Mouse (Mus musculus): ENCODE data around the gene Map1s.

Gene Map1s

DNA sequence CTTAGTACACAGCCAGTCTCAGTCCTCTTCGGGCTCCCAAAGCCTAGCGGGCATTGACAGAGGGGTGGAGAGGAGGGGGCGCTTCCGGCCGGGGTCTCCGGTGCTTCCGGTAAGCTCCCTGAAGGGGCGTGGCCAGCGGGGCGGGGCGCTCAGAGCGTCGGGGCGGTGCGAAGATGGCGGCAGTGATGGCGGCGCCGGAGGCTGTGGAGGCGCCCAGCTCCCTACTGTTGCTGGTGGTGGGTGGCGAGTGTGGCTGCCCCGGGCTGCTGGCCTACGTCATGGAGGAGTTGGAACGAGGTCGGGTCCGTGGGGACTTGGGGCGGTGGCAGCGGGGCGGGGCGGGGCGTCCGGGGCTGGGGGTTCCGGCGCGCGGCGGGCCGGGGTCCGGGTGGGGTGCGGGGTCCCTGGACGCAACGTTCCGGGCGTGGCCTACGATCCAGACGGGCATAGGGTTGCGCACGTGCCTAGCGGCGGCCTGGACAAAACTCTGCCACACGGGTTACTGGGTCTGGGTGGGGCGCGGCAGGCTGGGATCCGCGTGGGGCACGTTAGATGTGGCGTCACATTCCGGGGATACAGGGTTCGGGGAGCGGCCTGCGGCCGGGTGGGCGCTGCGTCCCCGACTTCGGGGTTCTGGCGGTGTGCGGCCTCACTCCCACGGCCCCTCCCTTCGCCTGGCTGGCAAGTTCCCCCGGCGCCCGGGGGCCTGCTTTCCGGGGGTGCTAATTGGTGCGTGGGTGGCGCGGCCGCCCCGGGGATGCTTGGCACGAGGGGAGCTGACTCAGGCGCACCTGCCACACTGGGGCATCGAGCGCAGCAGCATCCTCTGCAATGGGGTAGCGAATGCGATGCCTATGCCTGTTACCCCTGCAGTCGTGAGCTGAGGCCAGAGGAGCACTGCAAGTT is at the start of gene Map1s:
Gene Map1s (plus strand): TSS at position 102 of the 906 bp plus-strand sequence.
- DNase-seq (ENCODE audit: low spot score in 2 of 2), result peak; percentile 73 to 80

DNA sequence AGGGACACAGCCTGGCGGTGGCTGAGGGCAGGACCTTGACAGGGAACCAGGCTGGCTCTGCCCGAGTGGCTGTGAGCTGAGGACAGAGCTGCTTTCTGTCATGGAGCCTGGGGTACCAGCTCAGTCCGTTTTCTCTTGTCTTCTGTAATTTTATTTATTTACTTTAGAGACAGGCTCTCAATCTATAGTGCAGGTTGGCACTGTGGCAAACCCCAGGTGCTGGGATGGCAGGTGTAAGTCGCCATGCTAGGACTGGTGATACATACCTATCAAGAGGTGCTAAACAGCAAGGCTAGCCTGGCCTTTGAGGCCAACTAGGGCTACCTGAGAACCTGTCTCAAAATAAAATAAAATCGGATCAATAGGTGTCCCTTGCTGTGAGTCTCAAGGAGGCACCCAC is 49.7 kb upstream of the Map1s start:
- no peak for DNase-seq (ENCODE audit: low spot score in 2 of 2)

DNA sequence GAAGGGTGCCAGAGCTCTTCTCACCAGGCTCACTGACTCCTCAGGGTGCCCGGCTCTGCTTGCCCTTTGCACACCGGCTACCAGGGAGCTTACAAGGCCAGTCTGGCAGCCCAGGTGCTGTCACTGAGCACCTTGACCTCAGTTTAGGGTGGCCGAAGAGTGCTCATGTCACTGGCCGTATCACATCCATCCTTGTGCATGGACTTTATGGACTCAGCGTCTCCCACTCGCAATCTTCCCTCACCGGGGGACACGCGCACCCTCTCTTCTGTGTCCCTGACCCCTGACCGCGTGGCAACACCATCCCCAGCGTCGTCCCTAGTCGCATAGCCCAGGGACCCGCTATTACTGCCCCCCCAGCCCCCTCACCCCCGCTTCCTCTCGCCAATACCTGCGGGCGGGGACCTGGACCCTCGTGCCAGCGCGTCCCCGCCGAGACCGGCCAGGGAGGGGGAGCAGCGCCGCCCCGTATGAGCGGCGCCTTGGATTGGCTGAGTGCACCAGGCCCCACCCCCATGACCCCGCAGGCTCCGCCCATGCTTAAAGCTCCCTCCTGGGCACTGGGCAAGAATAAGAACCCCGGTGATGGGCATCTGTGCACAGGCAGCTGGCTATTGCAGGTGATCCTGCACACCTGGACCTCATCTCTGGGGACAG is 49.1 kb upstream of the Map1s start:
- DNase-seq (ENCODE audit: low spot score in 2 of 2), result peak in 1 of 2 experiments; percentile 64

DNA sequence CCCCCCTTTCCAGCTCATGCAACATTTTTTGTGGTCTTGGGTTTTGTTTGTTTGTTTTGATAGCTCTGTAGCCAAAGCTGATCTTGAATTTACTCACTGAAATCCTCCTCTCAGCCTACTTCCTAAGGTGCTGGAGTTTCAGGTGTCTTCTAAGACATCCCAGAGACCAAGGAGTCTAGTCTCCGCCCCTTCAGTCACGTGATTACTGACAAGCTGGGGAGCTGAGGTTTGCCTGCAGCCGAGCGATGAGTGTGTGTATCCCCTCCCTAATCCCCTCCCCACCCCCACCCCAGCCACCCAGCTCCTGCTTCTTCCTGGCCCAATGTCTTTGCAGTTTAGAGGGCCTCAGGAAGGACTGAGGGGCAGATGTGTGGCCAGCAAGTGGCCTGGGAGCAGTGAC is 48.2 kb upstream of the Map1s start:
- no peak for DNase-seq (ENCODE audit: low spot score in 2 of 2)

DNA sequence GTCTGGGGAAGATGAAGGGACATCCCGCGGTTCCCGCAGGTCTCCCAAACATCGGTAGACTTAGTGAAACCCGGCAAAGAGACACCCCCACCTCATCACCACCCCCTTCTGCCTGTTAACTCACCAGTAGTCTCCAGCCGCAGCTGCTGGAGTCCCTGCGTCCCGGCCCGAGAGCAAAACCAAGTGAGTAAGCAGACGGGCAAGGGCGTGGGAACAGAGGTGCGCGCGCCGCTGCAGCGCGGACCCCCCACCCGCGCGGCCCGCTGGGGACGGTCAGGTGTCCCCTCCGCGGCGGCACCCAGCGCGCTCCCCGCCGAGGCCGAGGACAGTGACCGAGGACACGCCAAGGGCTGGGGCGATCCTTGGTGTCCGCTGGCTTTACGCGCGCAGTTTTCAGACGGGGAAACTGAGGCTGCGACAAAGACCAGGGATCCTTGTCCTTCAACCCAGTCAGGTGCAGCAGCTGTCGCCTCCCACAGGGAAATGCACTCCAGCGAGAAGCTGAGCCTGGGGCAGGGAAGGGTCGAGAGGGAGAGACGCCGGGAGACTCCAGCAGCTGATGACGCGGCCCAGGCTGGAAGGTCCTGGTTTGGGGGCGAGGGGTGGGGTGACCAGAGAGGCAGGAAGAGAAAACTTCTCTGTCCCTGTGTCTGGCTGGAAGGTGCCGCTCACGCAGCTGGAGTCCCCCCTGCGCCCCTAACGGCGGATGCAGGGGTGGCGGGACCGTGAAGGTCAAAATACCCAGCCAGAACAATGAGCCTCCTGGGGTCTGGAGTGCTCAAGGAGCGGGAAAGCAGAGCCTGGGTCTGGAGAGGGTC is 42.7 kb upstream of the Map1s start, which contains the start of gene Kcnn1:
Gene Kcnn1 (minus strand): TSS at position 435 of the 818 bp plus-strand sequence.
- DNase-seq (ENCODE audit: low spot score in 2 of 2), result no peak

DNA sequence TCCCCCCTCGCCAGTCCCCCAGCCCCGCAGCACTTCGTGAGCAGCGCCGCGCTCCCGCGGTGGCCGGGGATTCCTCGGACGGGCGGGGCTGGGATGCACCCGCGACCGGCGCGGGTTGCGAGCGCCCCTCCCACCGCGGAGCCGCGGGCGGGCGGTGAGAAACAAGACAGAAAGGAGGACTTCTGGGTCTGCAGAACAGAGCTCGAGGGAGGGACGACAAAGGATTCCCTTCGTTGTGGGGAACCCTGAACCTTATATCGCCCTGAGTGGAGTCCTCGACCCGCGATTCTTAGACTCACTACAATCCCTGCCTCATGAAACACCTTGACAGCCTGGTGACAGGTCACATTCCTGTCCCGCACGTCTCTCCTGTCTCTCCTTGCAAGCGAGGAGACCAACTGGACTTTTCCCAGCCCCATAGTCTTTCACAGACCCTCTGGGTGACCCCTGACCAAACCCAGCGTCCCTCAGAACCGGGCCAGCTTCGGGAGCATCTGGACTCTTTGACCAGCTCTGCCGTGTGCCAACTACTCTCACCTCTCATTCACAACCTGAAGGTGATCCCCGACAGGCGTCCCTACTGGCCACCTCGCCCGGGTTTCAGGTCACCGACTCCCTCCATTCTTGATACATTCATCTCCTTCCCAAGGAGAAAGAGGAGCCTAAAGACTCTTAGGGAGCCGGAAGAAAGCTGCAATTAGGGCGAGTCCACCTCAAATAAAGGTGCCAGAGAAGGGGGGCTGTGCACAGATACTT is 41.6 kb upstream of the Map1s start:
- DNase-seq (ENCODE audit: low spot score in 2 of 2), result no peak

DNA sequence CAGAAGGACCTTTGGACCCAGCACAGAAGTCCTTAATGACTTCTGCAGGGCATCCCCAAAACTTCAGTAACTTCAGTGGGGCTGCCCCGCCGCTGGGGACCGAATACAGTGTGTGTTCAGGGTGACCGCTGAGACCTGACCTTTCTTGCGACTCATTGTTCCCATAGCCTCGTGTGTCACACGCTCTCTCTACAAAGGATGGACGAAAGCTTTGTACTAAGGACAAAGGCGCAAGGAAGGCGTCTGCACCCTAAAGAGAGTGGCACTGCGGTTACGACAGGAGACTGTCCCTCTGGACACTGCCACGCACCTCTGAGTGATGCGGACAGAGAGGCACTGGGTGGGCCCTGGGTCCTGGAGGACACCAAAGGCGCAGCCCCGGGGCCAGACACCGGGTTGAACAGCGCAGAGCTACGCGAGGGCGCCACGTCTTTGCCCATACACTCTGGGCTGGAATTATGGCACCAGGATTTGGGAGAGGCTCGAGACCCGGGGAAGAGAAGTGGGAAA is 41.0 kb upstream of the Map1s start:
- DNase-seq (ENCODE audit: low spot score in 2 of 2), result no peak

DNA sequence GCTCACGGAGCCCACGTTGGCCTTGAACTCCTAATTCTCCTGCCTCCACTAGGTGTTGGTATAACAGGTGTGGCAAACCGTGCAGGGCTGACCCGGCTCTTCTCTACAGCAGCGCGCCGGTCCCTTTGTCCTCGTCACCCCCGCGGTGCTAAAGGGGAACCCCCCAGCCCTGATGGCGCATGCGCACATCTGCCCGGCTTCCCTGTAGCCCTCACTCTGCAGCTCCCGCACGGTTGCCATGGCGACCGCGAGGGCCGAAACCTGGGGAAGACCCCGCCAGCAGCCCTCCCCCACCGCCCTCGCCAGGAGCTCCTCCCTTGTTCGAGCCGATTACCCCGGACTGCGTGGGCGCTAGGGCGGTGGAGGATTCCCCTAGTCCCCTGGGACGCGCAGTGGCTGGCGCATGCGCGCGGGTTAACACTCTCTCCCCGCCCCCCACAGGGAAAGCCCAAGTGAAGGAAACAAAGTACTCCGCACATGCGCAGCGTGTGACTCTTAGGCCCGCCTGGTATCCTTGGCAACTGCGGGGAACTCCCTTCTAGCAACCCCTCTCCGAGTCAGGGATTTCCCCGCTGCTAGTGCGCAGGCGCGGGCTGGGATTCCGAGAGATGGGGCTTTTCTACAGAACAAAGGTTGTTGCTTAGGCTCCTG is 40.3 kb upstream of the Map1s start:
- peak; percentile 99 for DNase-seq (ENCODE audit: low spot score in 2 of 2)

DNA sequence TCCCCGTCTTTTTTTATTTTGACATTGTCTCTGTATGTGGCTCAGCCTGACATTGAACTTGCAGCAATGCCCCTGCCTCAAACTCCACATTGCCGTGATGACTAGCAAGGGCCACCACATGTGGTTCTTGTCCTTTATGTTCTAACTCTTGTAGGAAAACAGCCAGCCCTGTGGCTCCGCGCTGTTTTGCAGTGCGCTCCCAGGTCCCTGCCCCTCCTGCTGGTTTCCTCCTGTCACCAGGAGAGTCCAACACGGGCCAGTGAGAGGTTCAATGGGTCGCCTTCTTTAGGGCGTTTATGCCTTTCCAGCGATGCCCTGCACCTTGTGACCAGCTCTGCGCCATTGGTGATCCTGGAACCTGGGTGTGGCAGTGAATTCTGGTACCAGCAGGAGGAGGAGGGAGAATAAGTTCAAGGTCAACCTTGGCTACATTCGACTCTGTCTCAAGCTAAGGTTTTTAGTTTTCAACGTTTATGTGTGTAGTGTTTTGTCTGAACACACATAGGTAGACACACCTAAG is 39.7 kb upstream of the Map1s start:
- no peak for DNase-seq (ENCODE audit: low spot score in 2 of 2)

DNA sequence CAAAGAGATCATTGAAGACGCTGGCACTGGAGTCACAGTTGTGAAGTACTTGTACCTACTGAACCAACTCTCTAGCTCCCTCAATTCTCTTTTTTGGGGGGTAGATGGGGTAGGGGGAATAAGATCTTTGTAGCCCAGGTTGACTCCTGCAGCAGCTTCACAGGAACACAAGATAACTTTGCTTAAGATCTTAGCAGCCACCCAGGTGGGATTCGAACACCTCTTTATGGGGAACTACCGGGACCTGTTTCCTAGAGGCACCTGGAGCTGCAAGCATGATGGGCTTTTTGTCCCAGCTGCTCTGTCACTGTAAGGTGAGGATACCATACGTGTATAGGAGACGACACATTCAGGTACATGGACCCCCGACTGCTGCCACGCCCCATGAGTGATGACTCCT is 39.2 kb upstream of the Map1s start:
- DNase-seq (ENCODE audit: low spot score in 2 of 2), result no peak

DNA sequence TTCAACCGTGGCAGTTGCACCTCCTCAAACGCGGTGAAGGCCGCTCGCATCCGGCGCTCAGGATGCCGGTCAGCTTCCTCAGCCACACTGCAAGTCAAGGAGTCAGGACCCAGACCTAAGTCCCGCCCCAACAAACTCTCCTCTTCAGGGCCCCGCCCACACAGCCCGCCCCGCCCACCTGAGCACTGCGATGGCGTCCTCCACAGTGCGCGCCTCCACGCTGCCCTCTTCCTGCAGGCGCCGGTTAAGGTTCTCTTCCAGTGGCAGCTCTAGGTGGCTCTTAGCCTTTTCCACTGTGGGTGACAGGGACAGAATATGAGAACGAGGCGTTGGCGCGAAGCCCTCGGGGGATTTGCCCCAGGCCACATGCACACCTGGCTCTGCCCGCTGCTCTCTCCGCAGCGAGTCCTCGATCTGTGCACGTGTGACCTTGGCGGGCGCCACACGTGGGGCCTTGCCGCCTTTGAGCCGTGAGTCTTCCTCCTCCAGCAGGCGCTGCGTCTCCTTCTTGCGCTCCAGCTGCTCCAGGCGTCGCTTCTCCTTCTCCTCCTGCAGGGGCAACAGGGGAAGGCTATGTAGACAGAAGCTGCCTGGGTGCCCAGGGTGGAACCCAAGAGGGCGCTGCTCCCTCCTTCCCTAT is 37.1 kb upstream of the Map1s start:
- no peak for DNase-seq (ENCODE audit: low spot score in 2 of 2)

DNA sequence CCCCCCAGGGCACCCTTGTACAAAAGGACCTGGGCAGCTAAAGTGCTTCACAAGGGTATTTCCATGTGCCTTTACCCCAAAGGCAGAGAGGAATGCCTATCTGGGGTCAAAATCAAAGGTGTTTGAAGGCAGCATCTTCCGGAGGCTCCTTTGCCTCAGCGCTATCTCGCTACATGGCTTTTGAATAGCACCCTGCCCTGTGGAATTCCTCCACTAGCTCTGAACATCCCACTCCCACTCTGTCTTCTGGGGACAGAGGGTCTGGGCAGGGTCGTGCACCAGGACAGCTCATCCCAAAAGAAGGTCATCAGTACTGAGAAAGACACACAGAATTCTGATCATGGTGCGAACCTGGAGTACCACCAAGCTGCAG is 36.5 kb upstream of the Map1s start:
- DNase-seq (ENCODE audit: low spot score in 2 of 2), result no peak

DNA sequence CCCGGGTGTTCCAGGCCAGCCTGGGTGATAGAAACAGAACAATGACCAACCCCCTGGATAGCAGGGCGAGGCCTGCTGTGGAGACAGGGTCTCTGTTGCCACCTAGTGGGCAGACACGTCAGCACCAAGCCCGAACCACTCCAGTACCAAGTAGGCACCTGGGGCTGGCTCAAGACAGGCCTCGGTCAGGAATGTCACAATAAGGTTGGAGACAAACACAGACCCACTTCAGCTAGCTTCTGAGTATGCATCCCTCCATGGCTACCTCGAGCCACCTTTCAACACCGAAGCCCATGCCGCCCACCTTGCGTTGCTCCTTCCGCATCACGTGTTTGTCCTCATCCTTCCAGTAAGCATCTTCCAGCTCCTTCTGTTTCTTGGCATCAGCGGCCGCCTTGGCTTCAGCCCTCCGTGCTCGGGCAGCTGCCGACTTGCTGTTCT is 36.1 kb upstream of the Map1s start:
- peak; percentile 66 to 71 for DNase-seq (ENCODE audit: low spot score in 2 of 2)

DNA sequence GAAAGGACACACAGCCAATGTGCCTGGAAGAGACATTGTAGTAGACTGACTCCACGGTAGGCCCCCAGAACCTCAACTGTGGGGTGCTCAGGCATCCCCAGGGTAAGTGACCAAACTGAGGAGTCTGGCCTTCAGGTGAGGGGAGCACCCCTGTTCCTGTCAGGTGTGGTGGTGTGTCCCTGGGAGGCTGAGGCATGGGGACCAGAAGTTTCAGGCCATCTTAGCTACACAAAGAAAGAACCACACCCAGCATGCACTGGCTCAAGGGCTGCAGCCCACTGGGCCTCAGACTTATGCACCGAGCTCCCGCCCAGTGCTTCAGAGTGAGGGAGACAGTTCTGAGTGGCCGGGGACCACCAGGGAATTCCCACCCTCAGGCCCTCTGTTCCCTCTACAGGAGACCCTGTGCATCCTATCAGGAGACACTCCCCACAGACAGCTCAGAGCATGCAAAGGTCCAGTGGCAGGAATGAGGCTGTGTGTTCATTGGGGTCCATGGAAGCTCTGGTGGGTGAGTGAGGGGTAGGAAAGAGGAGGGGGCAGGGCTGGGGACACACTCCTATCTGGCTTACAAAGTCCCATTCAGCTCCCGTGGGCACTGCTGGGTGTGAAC is 34.4 kb upstream of the Map1s start:
- no peak for DNase-seq (ENCODE audit: low spot score in 2 of 2)

DNA sequence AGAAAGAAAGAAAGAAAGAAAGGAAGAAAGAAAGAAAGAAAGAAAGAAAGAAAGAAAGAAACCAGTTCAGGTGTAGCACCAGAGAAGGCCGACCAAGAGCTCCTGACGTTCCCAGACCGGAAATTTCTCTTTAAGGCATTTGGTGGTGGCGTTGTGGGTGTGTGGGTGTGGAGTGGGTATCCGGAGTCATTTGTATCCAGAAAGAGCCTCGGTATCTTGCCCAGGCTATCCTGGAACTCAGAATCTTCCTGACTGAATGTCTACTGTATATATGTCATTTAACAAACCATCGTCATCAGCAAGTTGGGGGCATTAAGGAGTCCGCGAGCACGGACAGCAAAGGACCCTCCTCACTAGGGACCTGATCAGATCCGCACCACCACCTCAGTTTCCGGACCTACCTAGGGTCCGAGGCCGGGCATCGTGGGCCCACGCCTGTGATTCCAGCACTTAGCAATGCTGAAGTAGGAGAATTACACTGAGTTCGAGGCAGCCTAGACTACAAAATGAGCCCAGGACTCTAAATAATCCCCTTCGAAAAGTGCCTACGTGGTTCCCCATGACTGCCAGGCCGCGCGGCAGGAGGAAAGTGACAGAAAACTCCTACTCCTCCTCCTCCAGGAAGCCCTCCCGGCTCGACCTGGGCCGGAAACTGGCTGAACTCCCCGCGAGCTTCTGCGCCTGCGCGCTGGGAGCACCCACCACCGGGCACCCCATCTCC is 32.9 kb upstream of the Map1s start:
- DNase-seq (ENCODE audit: low spot score in 2 of 2), result no peak

DNA sequence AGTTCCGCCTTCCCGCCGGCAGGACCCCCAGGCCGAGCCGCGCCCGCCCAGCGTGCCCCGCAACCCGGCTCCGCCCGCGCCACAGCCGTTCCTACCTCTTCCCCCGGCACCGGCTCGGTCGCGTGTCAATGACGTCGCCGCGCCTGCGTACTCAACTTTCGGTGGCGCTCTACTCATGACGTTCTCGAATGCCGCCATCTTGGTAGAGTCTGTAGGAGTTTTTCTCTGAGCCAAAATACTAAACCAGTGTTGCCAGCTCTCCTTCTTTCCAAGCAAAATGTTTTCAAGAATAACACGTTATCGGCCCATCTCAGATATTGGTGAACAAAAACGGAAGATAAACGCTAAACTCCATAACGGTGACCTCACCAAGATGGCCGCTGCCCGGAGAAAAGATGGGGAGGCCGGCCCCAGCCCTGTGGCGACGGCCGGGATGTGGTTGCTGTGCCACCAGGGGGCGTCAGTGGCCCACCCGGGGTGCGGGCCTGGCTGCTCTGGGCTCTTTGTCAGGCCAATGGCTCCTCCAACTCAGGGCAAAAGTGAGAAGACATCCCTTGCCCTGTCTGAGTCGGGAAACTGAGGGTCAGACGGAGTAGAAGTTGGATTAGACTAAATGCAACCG is 32.3 kb upstream of the Map1s start, which contains the start of gene Ccdc124:
Gene Ccdc124 (minus strand): TSS at position 572 of the 622 bp plus-strand sequence.
- peak; percentile 91 to 94 for DNase-seq (ENCODE audit: low spot score in 2 of 2)

DNA sequence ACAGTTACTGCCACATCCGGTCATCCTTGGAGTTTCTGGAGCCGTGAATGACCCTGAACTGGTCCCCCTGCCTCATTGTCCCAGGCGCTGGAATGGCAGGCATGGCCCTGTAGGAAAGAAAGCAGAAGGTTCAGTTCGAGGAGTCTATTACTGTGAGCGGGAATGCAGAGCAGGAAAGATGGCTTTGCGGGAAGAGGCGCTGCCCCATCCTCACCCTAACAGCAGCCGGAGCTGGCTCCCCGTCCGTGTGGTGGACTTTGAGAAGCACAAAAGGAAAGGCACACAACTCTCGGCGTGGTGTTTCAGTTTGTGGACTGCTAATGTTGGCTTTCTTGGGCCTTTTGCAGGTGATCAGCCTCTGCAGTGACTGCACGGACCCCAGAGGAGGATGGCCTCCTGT is 31.3 kb upstream of the Map1s start:
- no peak for DNase-seq (ENCODE audit: low spot score in 2 of 2)

DNA sequence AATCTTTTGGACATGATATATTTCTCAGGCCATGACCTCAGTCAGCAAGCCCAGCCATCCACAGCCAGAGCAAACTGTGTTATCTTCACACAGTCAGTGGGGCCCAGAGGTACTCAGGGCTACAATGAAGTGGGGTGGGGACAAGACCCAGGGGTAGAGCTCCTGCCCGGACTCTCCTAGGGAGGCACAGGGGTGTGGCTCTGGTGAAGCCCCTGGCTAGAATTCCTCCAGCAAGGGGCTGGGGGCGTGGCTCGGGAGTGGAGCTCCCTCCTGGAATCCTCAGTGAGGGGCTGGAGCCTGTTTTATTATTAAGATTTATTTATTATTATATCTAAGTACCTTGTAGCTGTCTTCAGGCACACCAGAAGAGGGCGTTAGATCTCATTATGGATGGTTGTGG is 29.4 kb upstream of the Map1s start:
- DNase-seq (ENCODE audit: low spot score in 2 of 2), result no peak
